In the genomic region with DNA sequence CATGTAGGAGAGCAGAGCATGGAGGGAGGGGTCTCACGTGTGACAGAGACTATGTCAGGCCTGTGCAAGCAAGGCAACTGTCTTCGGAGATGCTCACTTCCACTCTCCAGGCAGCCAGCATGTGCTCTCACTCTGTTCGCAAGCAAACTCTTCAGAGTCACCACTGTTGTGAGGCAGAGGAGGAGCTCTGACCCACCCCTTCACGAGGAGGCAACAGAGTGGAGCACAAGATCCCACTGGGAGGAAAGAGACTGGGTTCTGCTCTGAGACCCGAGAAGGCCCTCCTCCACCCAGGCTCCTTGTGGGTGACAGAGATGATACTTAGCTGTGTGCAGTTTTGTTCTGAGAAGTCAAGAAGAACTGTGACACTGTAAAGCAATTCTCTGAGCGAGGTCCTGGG, we compare ENCODE assay signal across 25 mouse cellular contexts.
DNase-seq lines count a peak whose midpoint lies in the region; ATAC-seq and TF ChIP-seq lines count a peak whose summit lies in the region.
"Had no signal": no experiment of that assay in that cellular context is flagged by ENCODE, and none has a peak within 500 bp of the region (broad histone marks: within the 10 kb centered on the region; RNA-seq: fewer than 3 reads in every experiment).

No protein-coding gene starts in this region.

- H3K4me2 ChIP-seq in forebrain, embryonic 12.5 days: no peak overlapping the region
- H3K4me2 ChIP-seq in liver, embryonic 12.5 days: no peak overlapping the region
- H3K4me2 ChIP-seq: embryonic facial prominence, embryonic 15.5 days; hindbrain, embryonic 15.5 days; liver, embryonic 13.5 days had no signal

- ATAC-seq in forebrain, embryonic 12.5 days (ENCODE audit: low FRiP score): no peak
- peak; percentile 4 for ATAC-seq in inflammation-experienced regulatory T-cells, adult 6 months
- no peak for ATAC-seq in liver, embryonic 12.5 days

- no peaks in the 10 kb centered on the region for H3K36me3 ChIP-seq in forebrain, embryonic 10.5 days (replicated peaks)
- H3K36me3 ChIP-seq in forebrain, embryonic 12.5 days (replicated peaks): no peaks in the 10 kb centered on the region
- no peaks in the 10 kb centered on the region for H3K36me3 ChIP-seq in splenic B cell, adult 2 months (ENCODE audit: control insufficient read depth, insufficient read depth, low read length, poor library complexity, severe bottlenecking)
- H3K36me3 ChIP-seq in liver, embryonic 12.5 days: no peaks in the 10 kb centered on the region
- H3K36me3 ChIP-seq: embryonic facial prominence, embryonic 15.5 days; hindbrain, embryonic 15.5 days; liver, embryonic 13.5 days had no signal

- TF ChIP-seq CTCF in lung, adult 2 months (IDR thresholded peaks at IDR 0.05; ENCODE audit: insufficient read depth, low read length): no peak

- intact Hi-C loops in gastrocnemius, postnatal 14 days (cut with DNase I; ENCODE audit: low total_unique reads): no loop called here

- TF ChIP-seq POLR2A in lung, adult 2 months (IDR thresholded peaks at IDR 0.05; ENCODE audit: borderline replicate concordance, extremely low read depth, low read depth, low read length): no peak

- H3K27me3 ChIP-seq in forebrain, embryonic 10.5 days (ENCODE audit: poor library complexity, severe bottlenecking): no peaks in the 10 kb centered on the region
- H3K27me3 ChIP-seq in forebrain, embryonic 12.5 days: no peaks in the 10 kb centered on the region
- H3K27me3 ChIP-seq in splenic B cell, adult 2 months (ENCODE audit: control insufficient read depth, insufficient read depth, low read length, poor library complexity, severe bottlenecking): no peaks in the 10 kb centered on the region
- no peaks in the 10 kb centered on the region for H3K27me3 ChIP-seq in liver, embryonic 12.5 days (replicated peaks)
- H3K27me3 ChIP-seq: hindbrain, embryonic 15.5 days; liver, embryonic 13.5 days had no signal

- DNase-seq in forebrain, embryonic 10.5 days (ENCODE audit: extremely low spot score, low spot score): no peak
- DNase-seq in lung, postnatal 36 days: peak; percentile 17
- DNase-seq in lung, adult 2 months: no peak
- DNase-seq in splenic B cell, adult 2 months (ENCODE audit: low read depth, low spot score): peak; percentile 56
- no peak for DNase-seq in gastrocnemius, postnatal 14 days
- DNase-seq: adrenal gland, adult 2 months; cerebellum, postnatal 10 days; embryo, embryonic 11 days; heart, adult 11 months; heart, postnatal 36 days; kidney, adult 8-10 months; kidney, postnatal 4 days; layer of hippocampus, adult 9-11 months; left cerebral cortex, postnatal 4 days; liver, embryonic 13.5 days; right cerebral cortex, postnatal 14 days; thymus, postnatal 25 days had no signal

- H3K4me1 ChIP-seq in forebrain, embryonic 10.5 days: peaks cover 54% of the 10 kb centered on the region
- H3K4me1 ChIP-seq in forebrain, embryonic 12.5 days: peaks cover 5% of the 10 kb centered on the region
- peaks cover 11% of the 10 kb centered on the region for H3K4me1 ChIP-seq in lung, adult 2 months (ENCODE audit: control insufficient read depth, insufficient read depth, low read length)
- peaks cover 14% of the 10 kb centered on the region; the same call in 1 of the 2 replicates for H3K4me1 ChIP-seq in liver, embryonic 12.5 days
- H3K4me1 ChIP-seq: hindbrain, embryonic 15.5 days had no signal

- H3K4me3 ChIP-seq in forebrain, embryonic 10.5 days: no peak overlapping the region
- H3K4me3 ChIP-seq in forebrain, embryonic 12.5 days (replicated peaks): no peak overlapping the region
- H3K4me3 ChIP-seq in lung, adult 2 months (replicated peaks; ENCODE audit: extremely low read depth, low read depth, low read length): no peak overlapping the region
- no peak overlapping the region for H3K4me3 ChIP-seq in liver, embryonic 12.5 days
- H3K4me3 ChIP-seq: embryonic facial prominence, embryonic 15.5 days; hindbrain, embryonic 15.5 days; left cerebral cortex, adult 2 months; liver, embryonic 13.5 days; midbrain, embryonic 10.5 days had no signal

- WGBS in forebrain, embryonic 10.5 days: 83% methylated on average over 6 of the region's 6 CpGs
- WGBS in forebrain, embryonic 12.5 days: 89% methylated on average over 6 of the region's 6 CpGs
- WGBS in lung, adult 2 months: 67% methylated on average over 6 of the region's 6 CpGs
- WGBS in liver, embryonic 12.5 days (ENCODE audit: insufficient replicate concordance): 65% methylated on average over 6 of the region's 6 CpGs

- 0 out of 2 replicates have a peak overlapping the region, but pooled peaks have one; percentile 40 for H3K27ac ChIP-seq in forebrain, embryonic 10.5 days
- H3K27ac ChIP-seq in forebrain, embryonic 12.5 days: no peak overlapping the region
- no peak overlapping the region for H3K27ac ChIP-seq in liver, embryonic 12.5 days
- H3K27ac ChIP-seq: embryonic facial prominence, embryonic 15.5 days; hindbrain, embryonic 15.5 days; left cerebral cortex, adult 2 months; liver, embryonic 13.5 days; macrophage; midbrain, embryonic 10.5 days had no signal

- H3K9me3 ChIP-seq in forebrain, embryonic 10.5 days: no peaks in the 10 kb centered on the region
- no peaks in the 10 kb centered on the region for H3K9me3 ChIP-seq in forebrain, embryonic 12.5 days
- H3K9me3 ChIP-seq in liver, embryonic 12.5 days (replicated peaks): no peaks in the 10 kb centered on the region
- H3K9me3 ChIP-seq: embryonic facial prominence, embryonic 15.5 days; hindbrain, embryonic 15.5 days; liver, embryonic 13.5 days; midbrain, embryonic 10.5 days had no signal

- no peak overlapping the region for H3K9ac ChIP-seq in forebrain, embryonic 12.5 days
- no peak overlapping the region for H3K9ac ChIP-seq in liver, embryonic 12.5 days
- H3K9ac ChIP-seq: embryonic facial prominence, embryonic 15.5 days; hindbrain, embryonic 15.5 days; liver, embryonic 13.5 days had no signal

Comparison
In these comparisons a context has a peak if more than half of its experiments do, and no peak if none do; other contexts are left out.
1. DNase-seq: peak in lung, postnatal 36 days (single experiment) and splenic B cell, adult 2 months (single experiment); none in forebrain, embryonic 10.5 days (single experiment), lung, adult 2 months (single experiment) and gastrocnemius, postnatal 14 days (single experiment).